Mouse (Mus musculus) heart, postnatal 0 days (tissue): ENCODE measurements around the gene Iqcj.

Source experiments
- CTCF ChIP-seq: IDR thresholded peaks from 2 replicates; pipeline ENCODE4 v1.5.1; 2016; ENCODE audit warnings: antibody characterized with exemption, control low read depth, low read depth
- EP300 ChIP-seq: IDR thresholded peaks from 2 replicates; pipeline ENCODE4 v1.6.1; 2016; ENCODE audit warnings: antibody characterized with exemption, low read depth

GRCm38 (mm10) chr3:68042951-68043350 lies 150.9 kb downstream of the Iqcj start:
- TF ChIP-seq CTCF (no peak), EP300 (no peak)
